Mouse (Mus musculus) erythroblast, embryonic 14.5 days (primary cell): ENCODE measurements around the gene Sfrp2.

Source experiments
- GATA1 ChIP-seq: IDR thresholded peaks from 2 replicates; pipeline ENCODE4 v1.6.1; 2012; ENCODE audit warnings: low read length, inconsistent platforms, mixed read lengths
- TAL1 ChIP-seq: IDR thresholded peaks from 3 replicates; pipeline ENCODE4 v1.6.1; 2012; ENCODE audit warnings: low read length, inconsistent platforms, mixed read lengths

GRCm38 (mm10) chr3:83766726-83767070 is 577 bp downstream of the Sfrp2 start:
- TF ChIP-seq GATA1 (no peak), TAL1 (no peak)
